Mouse (Mus musculus) lung, postnatal 0 days (tissue): ENCODE results near the gene Aen.

Experiments
- CTCF ChIP-seq: IDR thresholded peaks from 2 replicates; pipeline ENCODE4 v1.5.1; 2016; ENCODE audit warnings: antibody characterized with exemption, mild to moderate bottlenecking
- EP300 ChIP-seq: IDR thresholded peaks from 2 replicates; pipeline ENCODE4 v1.6.1; 2016; ENCODE audit warnings: antibody characterized with exemption, mild to moderate bottlenecking, control low read depth

DNA sequence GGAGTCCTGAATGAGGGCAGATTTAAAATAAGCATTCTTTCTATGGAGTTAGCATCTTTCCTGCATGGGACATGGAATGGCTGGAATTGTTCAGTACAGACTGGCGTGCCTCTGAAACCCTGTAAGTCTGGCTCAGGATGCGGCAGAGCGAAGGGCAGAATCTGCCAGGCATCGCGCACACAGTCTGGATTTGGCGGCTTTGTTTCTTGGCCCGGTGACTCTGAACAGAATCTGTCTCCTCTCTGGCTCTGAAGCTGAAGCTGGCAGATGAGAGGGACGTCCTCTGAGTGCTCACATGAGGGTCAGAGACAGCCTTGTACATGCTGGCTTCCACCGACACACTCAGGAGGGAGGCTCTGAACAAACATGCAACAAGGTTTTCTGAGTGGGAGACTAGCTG lies 30.5 kb downstream of the Aen start:
- TF ChIP-seq EP300 (no peak), CTCF (no peak)
